Mouse (Mus musculus): ENCODE measurements around the gene Cic.

GRCm38 (mm10) chr7:25286989-25287388, 19.5 kb downstream of the Cic start:
- TF ChIP-seq POLR2A (IDR thresholded peaks at IDR 0.05; ENCODE audit: borderline replicate concordance, control insufficient read depth, low read depth, low read length) (no peak), CTCF (IDR thresholded peaks at IDR 0.05; ENCODE audit: control insufficient read depth, insufficient read depth, low read length) (no peak)
